Mouse (Mus musculus): Measurements from ENCODE around the gene Zfp618. TPM values are rescaled to one million over a fixed set of nuclear protein-coding genes. Genes with fewer than 3 reads are reported as not detected.

The Zfp618 gene
- total and polyA plus RNA-seq, 2 experiments from 2014 or later, result 4.2 to 7.5 TPM

DNA sequence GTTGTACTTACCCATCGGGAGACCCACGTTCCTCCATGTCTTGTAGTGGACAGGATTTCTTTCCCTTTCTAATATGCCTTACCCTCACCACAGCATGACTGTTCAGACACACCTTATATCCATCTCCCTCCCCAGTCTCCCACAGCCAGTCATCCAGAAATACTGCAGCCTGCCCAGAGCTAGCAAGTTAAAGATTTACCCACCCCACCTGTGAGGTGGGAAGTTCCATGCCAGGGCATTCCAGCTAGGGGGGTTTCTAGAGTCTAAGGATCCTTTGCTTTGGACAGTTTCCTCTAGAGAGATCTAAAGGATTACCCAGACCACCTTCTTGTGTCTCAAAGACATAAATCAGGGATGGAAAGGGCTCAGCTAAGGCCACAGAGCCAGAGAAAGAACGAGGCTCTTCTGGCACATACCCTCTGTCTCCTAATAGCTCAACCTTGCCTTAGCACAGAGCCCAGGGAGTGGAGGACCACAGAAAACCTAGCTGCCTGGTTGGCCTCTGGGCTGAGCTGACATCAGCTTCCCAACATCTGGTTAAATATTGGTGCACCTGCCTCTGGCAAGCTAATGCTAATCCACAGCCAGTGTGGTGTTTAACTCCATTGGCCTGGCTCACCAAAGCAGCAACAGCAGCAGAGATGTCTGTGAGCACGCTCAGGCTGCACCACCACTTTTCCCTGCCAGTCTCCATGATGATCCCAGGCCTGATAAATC lies 206.8 kb downstream of the Zfp618 start, which contains the start of gene Kif12:
TSS of gene Kif12 (minus strand) at position 163 of the 717 bp plus-strand sequence.
- no peaks in the 10 kb centered on the region for H3K9me3 ChIP-seq (replicated peaks; ENCODE audit: control insufficient read depth, low read length)
- H3K9ac ChIP-seq (replicated peaks; ENCODE audit: low read depth, low read length), result no peak within 1 kb of the TSS
- WGBS, result 64% methylated on average over 4 of the region's 4 CpGs
- H3K27me3 ChIP-seq (ENCODE audit: control insufficient read depth, insufficient read depth, low read length), result peaks cover 22% of the 10 kb centered on the region
- H3K27ac ChIP-seq (ENCODE audit: low read depth), result no peak within 1 kb of the TSS
- no peaks in the 10 kb centered on the region for H3K4me1 ChIP-seq (ENCODE audit: control insufficient read depth, insufficient read depth)
- no peak for TF ChIP-seq EP300 (IDR thresholded peaks at IDR 0.05; ENCODE audit: low read depth)
- no peak for TF ChIP-seq CTCF (IDR thresholded peaks at IDR 0.05; ENCODE audit: low read depth)
- H3K4me2 ChIP-seq (ENCODE audit: low read depth, low read length), result no peak within 1 kb of the TSS
- DNase-seq (ENCODE audit: low spot score), result no peak
- ATAC-seq (ENCODE audit: insufficient read depth, low read depth), result no peak
- no peaks in the 10 kb centered on the region for H3K36me3 ChIP-seq (replicated peaks; ENCODE audit: control insufficient read depth, insufficient read depth, low read length)
- no peak within 1 kb of the TSS for H3K4me3 ChIP-seq (ENCODE audit: low read depth, low read length)

GRCm38 (mm10) chr4:63181556-63181955 lies 216.2 kb downstream of the Zfp618 start:
- Histone ChIP-seq H3K4me3 (ENCODE audit: low read depth, low read length) (no peak overlapping the region), H3K27me3 (ENCODE audit: control insufficient read depth, insufficient read depth, low read length) (0 out of 2 replicates have a peak, but pooled peaks cover 7% of the 10 kb centered on the region), H3K27ac (ENCODE audit: low read depth) (no peak overlapping the region), H3K4me1 (ENCODE audit: control insufficient read depth, insufficient read depth) (no peaks in the 10 kb centered on the region), H3K4me2 (ENCODE audit: low read depth, low read length) (no peak overlapping the region), H3K9me3 (replicated peaks; ENCODE audit: control insufficient read depth, low read length) (no peaks in the 10 kb centered on the region), H3K36me3 (replicated peaks; ENCODE audit: control insufficient read depth, insufficient read depth, low read length) (no peaks in the 10 kb centered on the region), H3K9ac (replicated peaks; ENCODE audit: low read depth, low read length) (no peak overlapping the region)
- ATAC-seq (ENCODE audit: insufficient read depth, low read depth) (peak; percentile 84), DNase-seq (ENCODE audit: low spot score) (peak; percentile 55)
- WGBS, result 13% methylated on average over 5 of the region's 5 CpGs
- TF ChIP-seq EP300 (IDR thresholded peaks at IDR 0.05; ENCODE audit: low read depth), result no peak
- peak; percentile 98 for TF ChIP-seq CTCF (IDR thresholded peaks at IDR 0.05; ENCODE audit: low read depth)

DNA sequence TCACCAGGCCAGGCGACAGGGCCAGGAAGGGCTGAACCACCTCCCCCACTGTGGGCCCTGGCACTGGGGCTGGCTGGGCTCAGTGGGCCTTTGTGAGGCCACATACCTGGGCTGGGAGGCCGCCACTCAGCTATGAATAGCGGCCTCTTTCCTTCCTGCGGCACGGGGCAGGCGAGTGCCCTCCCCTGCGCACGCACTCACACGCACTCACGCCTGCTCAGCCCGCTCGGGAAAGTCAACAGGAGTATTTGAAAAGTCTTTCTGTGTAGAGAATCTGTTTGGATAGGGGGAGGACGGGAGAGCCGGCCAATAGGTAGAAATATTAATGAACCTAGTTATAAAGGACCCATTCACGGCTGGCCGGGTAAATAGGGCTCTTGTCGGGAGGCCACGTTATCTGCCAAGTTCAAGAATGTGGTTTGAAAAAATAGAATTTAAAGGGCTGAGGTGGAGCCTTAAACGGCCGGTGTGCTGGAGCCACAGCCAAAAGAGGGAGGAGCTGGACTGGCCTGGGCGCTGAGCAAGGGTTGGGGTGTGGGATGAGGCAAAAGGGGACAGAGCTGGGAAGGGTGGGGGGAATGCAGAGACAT lies 221.0 kb downstream of the Zfp618 start:
- Histone ChIP-seq H3K9ac (replicated peaks; ENCODE audit: low read depth, low read length) (no peak overlapping the region), H3K27ac (ENCODE audit: low read depth) (no peak overlapping the region), H3K4me1 (ENCODE audit: control insufficient read depth, insufficient read depth) (no peaks in the 10 kb centered on the region), H3K27me3 (ENCODE audit: control insufficient read depth, insufficient read depth, low read length) (0 out of 2 replicates have a peak, but pooled peaks cover 7% of the 10 kb centered on the region), H3K9me3 (replicated peaks; ENCODE audit: control insufficient read depth, low read length) (no peaks in the 10 kb centered on the region), H3K36me3 (replicated peaks; ENCODE audit: control insufficient read depth, insufficient read depth, low read length) (no peaks in the 10 kb centered on the region), H3K4me2 (ENCODE audit: low read depth, low read length) (peak overlapping the region; percentile 9; the same call in 1 of the 2 replicates), H3K4me3 (ENCODE audit: low read depth, low read length) (no peak overlapping the region)
- peak; percentile 39 for ATAC-seq (ENCODE audit: insufficient read depth, low read depth)
- no peak for DNase-seq (ENCODE audit: low spot score)
- TF ChIP-seq CTCF (IDR thresholded peaks at IDR 0.05; ENCODE audit: low read depth) (no peak), EP300 (IDR thresholded peaks at IDR 0.05; ENCODE audit: low read depth) (no peak)
- 35% methylated on average over 21 of the region's 21 CpGs for WGBS

Other genes with a start within 250 kb of the Zfp618 start
- gene Ambp, start 189.2 kb downstream of the Zfp618 start, total RNA-seq (2014; rRNA removed; ENCODE audit: low replicate concordance), result not detected in 2 replicates
- 0.12 TPM in 1 of 2 replicates, not detected in the other for gene Ambp, start 189.2 kb downstream of the Zfp618 start, polyA plus RNA-seq (2015; fragmentation: Nextera tagmentation; extraction: Ambion mirVana)
- gene Kif12, start 206.6 kb downstream of the Zfp618 start, total RNA-seq (2014; rRNA removed; ENCODE audit: low replicate concordance), result not detected in 2 replicates
- not detected in 2 replicates for gene Kif12, start 206.6 kb downstream of the Zfp618 start, polyA plus RNA-seq (2015; fragmentation: Nextera tagmentation; extraction: Ambion mirVana)
- 5.9 and 8.2 TPM in 2 replicates for gene Col27a1, start 248.4 kb downstream of the Zfp618 start, total RNA-seq (2014; rRNA removed; ENCODE audit: low replicate concordance)
- gene Col27a1, start 248.4 kb downstream of the Zfp618 start, polyA plus RNA-seq (2015; fragmentation: Nextera tagmentation; extraction: Ambion mirVana), result 0.92 and 1.2 TPM in 2 replicates

All from heart, postnatal 0 days (tissue).